Mouse (Mus musculus): ENCODE measurements around the gene Gm10065. TPM values are rescaled to one million over a fixed set of nuclear protein-coding genes. Genes with fewer than 3 reads are reported as not detected.
A peak's percentile ranks its signal among the peaks of the same experiment; 100 is the strongest.

Gm10065 gene
- polyA plus RNA-seq, 1 experiment from 2014 or later = not detected

MicroRNAs within 50 kb of the gene (microRNA counts, 519-probe panel; counts per million panel counts)
- microRNA mmu-miR-1896 = 3,261 counts per million, percentile 75 among the panel's probes with 10 or more counts

Small RNA genes lying within 50 kb of the gene (microRNA-seq; reads per million reads assigned to microRNA genes)
- gene Mir1896 = not detected

Other genes starting within 250 kb of the Gm10065 start
- gene Gpx5, start 186.7 kb downstream of the Gm10065 start, polyA plus RNA-seq (2015; fragmentation: Nextera tagmentation; extraction: Ambion mirVana) = not detected in 2 replicates
- not detected in 2 replicates for gene Gpx6, start 167.3 kb downstream of the Gm10065 start, polyA plus RNA-seq (2015; fragmentation: Nextera tagmentation; extraction: Ambion mirVana)
- gene Olfr1367, start 132.5 kb downstream of the Gm10065 start, polyA plus RNA-seq (2015; fragmentation: Nextera tagmentation; extraction: Ambion mirVana) = not detected in 2 replicates
- 12.2 and 13.0 TPM in 2 replicates for gene Zscan12, start 116.6 kb downstream of the Gm10065 start, polyA plus RNA-seq (2015; fragmentation: Nextera tagmentation; extraction: Ambion mirVana)
- gene Zkscan3, start 76.7 kb downstream of the Gm10065 start, polyA plus RNA-seq (2015; fragmentation: Nextera tagmentation; extraction: Ambion mirVana) = 71.4 and 75.9 TPM in 2 replicates
- gene Pgbd1, start 38.4 kb downstream of the Gm10065 start, polyA plus RNA-seq (2015; fragmentation: Nextera tagmentation; extraction: Ambion mirVana) = 4.0 and 5.1 TPM in 2 replicates
- 21.9 and 26.3 TPM in 2 replicates for gene Zscan26, start 25.7 kb downstream of the Gm10065 start, polyA plus RNA-seq (2015; fragmentation: Nextera tagmentation; extraction: Ambion mirVana)
- gene Nkapl, start 10.9 kb downstream of the Gm10065 start, polyA plus RNA-seq (2015; fragmentation: Nextera tagmentation; extraction: Ambion mirVana) = 2.9 and 4.9 TPM in 2 replicates
- 11.5 and 12.6 TPM in 2 replicates for gene Zkscan4, start 534 bp downstream of the Gm10065 start, polyA plus RNA-seq (2015; fragmentation: Nextera tagmentation; extraction: Ambion mirVana)
- 0.32 and 0.40 TPM in 2 replicates for gene AK157302, start 15.8 kb upstream of the Gm10065 start, polyA plus RNA-seq (2015; fragmentation: Nextera tagmentation; extraction: Ambion mirVana)
- 8.5 and 9.5 TPM in 2 replicates for gene Gm11273, start 22.0 kb upstream of the Gm10065 start, polyA plus RNA-seq (2015; fragmentation: Nextera tagmentation; extraction: Ambion mirVana)
- gene Zkscan8, start 51.7 kb upstream of the Gm10065 start, polyA plus RNA-seq (2015; fragmentation: Nextera tagmentation; extraction: Ambion mirVana) = 5.0 and 5.3 TPM in 2 replicates
- 0.09 and 0.22 TPM in 2 replicates for gene Olfr1366, start 63.4 kb upstream of the Gm10065 start, polyA plus RNA-seq (2015; fragmentation: Nextera tagmentation; extraction: Ambion mirVana)
- 0.05 TPM in 1 of 2 replicates, not detected in the other for gene Olfr1535, start 80.5 kb upstream of the Gm10065 start, polyA plus RNA-seq (2015; fragmentation: Nextera tagmentation; extraction: Ambion mirVana)
- gene Olfr1364, start 102.3 kb upstream of the Gm10065 start, polyA plus RNA-seq (2015; fragmentation: Nextera tagmentation; extraction: Ambion mirVana) = not detected in 2 replicates
- gene Olfr1362, start 134.6 kb upstream of the Gm10065 start, polyA plus RNA-seq (2015; fragmentation: Nextera tagmentation; extraction: Ambion mirVana) = not detected in 2 replicates
- 0.06 and 0.08 TPM in 2 replicates for gene Olfr11, start 163.1 kb upstream of the Gm10065 start, polyA plus RNA-seq (2015; fragmentation: Nextera tagmentation; extraction: Ambion mirVana)
- not detected in 2 replicates for gene Olfr1361, start 183.9 kb upstream of the Gm10065 start, polyA plus RNA-seq (2015; fragmentation: Nextera tagmentation; extraction: Ambion mirVana)
- not detected in 2 replicates for gene Olfr1360, start 198.0 kb upstream of the Gm10065 start, polyA plus RNA-seq (2015; fragmentation: Nextera tagmentation; extraction: Ambion mirVana)
- not detected in 2 replicates for gene Olfr1359, start 218.7 kb upstream of the Gm10065 start, polyA plus RNA-seq (2015; fragmentation: Nextera tagmentation; extraction: Ambion mirVana)
- gene Hist1h2bl, start 236.7 kb upstream of the Gm10065 start, polyA plus RNA-seq (2015; fragmentation: Nextera tagmentation; extraction: Ambion mirVana) = 0.59 TPM in 1 of 2 replicates, not detected in the other
- gene Hist1h2ai, start 237.0 kb upstream of the Gm10065 start, polyA plus RNA-seq (2015; fragmentation: Nextera tagmentation; extraction: Ambion mirVana) = 3.9 and 10.3 TPM in 2 replicates
- gene Hist1h3h, start 238.2 kb upstream of the Gm10065 start, polyA plus RNA-seq (2015; fragmentation: Nextera tagmentation; extraction: Ambion mirVana) = 1.1 TPM in 1 of 2 replicates, not detected in the other
- 0.39 and 1.7 TPM in 2 replicates for gene Hist1h2bm, start 242.6 kb upstream of the Gm10065 start, polyA plus RNA-seq (2015; fragmentation: Nextera tagmentation; extraction: Ambion mirVana)